Mouse (Mus musculus) heart, embryonic 12.5 days (tissue): ENCODE measurements around the gene Dusp8. TPM values are rescaled to one million over a fixed set of nuclear protein-coding genes. Genes with fewer than 3 reads are reported as not detected.

Experiments used
- ATAC-seq: fragments of 200-750 bp; cut with Nextera tagmentation; 2 replicates; pipeline ENCODE4 v1.8.0; 2017; ENCODE audit warnings: moderate TSS enrichment, moderate library complexity; ENCODE audit not compliant: insufficient number of reproducible peaks, low FRiP score
- H3K27ac ChIP-seq: fragments of 300-500 bp; sonication (generic); 2 replicates; pipeline ENCODE4 v1.5.1; 2016; ENCODE audit warnings: mild to moderate bottlenecking, moderate library complexity; ENCODE audit not compliant: poor library complexity, severe bottlenecking
- H3K27me3 ChIP-seq: fragments of 300-500 bp; sonication (generic); replicated peaks from 2 replicates; pipeline ENCODE4 v1.6.1; 2016; ENCODE audit warnings: mild to moderate bottlenecking, moderate library complexity
- H3K36me3 ChIP-seq: fragments of 300-500 bp; sonication (generic); 2 replicates; pipeline ENCODE4 v1.6.1; 2016; ENCODE audit warnings: mild to moderate bottlenecking, moderate library complexity
- H3K4me1 ChIP-seq: fragments of 300-500 bp; sonication (generic); replicated peaks from 2 replicates; pipeline ENCODE4 v1.6.1; 2016; ENCODE audit warnings: mild to moderate bottlenecking
- H3K4me2 ChIP-seq: fragments of 300-500 bp; sonication (generic); 2 replicates; pipeline ENCODE4 v1.6.1; 2016; ENCODE audit warnings: mild to moderate bottlenecking, moderate library complexity
- H3K4me3 ChIP-seq: fragments of 300-500 bp; sonication (generic); 2 replicates; pipeline ENCODE4 v1.5.1; 2016; ENCODE audit warnings: mild to moderate bottlenecking
- H3K9ac ChIP-seq: fragments of 300-500 bp; sonication (generic); 2 replicates; pipeline ENCODE4 v1.6.1; 2016; ENCODE audit warnings: mild to moderate bottlenecking, moderate library complexity
- H3K9me3 ChIP-seq: fragments of 300-500 bp; sonication (generic); replicated peaks from 2 replicates; pipeline ENCODE4 v1.6.1; 2016; ENCODE audit warnings: mild to moderate bottlenecking, moderate library complexity
- WGBS: fragments of 180-500 bp; shearing (Covaris S2); methylation state at CpG from one replicate; pipeline ENCODE4 v1.1.7; 2016; 5-methylcytosine and 5-hydroxymethylcytosine counted together
- polyA plus RNA-seq: library from polyadenylated mRNA; unstranded; fragments of >200 nt; fragmentation: Nextera tagmentation; extraction: Ambion mirVana; gene quantifications from 2 replicates; pipeline ENCODE4 v1.2.1, GENCODE M21; 2016

Dusp8 gene
- polyA plus RNA-seq, 1 experiment from 2014 or later, result 17.8 TPM

DNA sequence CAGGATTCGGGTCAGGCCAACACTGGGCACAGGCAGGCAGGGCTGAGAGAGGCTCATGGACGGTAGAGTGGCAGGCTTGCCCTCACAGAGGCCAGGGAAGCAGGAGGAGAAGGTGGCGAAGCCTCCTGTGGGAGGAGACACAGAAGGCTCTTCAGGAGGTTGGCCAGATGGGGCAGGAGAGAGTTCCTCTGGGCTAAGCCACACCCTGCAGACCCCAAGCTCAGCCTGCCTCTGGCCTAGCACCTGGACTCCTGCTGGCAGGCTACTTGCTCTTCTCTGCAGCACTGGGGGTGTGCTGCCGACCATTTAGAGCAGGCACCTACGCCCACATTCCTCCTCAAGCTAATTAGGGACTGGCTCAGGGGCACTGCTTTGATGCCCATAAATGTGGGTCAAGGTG is 11.2 kb downstream of the Dusp8 start:
- ATAC-seq, result no peak
- WGBS, result 28% methylated on average over 5 of the region's 5 CpGs
- Histone ChIP-seq H3K27ac (peak overlapping the region; percentile 74), H3K4me1 (peaks cover 66% of the 10 kb centered on the region), H3K9ac (0 out of 2 replicates have a peak overlapping the region, but pooled peaks have one; percentile 31), H3K4me3 (no peak overlapping the region), H3K9me3 (no peaks in the 10 kb centered on the region), H3K27me3 (peaks cover 50% of the 10 kb centered on the region), H3K36me3 (peaks cover 75% of the 10 kb centered on the region), H3K4me2 (0 out of 2 replicates have a peak overlapping the region, but pooled peaks have one; percentile 11)

DNA sequence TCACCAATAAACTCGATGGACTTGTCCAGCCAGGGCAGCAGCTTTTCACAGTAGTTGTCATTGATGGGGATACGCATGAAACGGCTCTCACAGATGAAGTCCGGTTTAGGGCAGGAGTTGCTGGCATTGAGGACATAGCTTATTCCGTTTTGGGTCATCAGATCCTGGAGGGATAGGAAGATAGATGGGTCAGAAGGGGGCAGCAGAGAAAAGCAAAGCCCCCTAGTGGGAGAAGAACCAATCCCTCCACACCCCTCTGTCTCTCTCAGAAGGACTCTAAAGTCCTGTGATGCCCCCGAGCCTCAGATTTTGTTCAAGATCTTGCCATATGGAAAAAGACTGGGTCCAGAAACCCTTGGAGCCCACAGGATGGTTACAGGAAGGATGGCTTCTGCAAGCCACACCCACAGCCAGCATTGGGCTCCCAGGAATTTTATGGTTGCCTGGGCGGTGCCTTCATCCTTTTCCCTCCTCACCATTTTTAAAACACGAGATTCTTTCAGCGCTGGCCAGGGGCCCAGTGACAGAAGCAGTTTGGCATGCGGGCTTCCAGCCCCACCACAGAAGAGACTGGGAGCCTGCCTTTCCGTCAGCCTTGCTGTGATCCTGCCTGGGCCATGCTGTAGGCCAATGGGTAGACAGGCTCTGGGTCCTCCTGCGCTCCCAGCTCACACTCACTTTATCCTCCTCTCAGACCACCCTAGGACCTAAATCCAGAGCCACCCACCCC is 11.9 kb downstream of the Dusp8 start:
- 33% methylated on average over 12 of the region's 12 CpGs for WGBS

DNA sequence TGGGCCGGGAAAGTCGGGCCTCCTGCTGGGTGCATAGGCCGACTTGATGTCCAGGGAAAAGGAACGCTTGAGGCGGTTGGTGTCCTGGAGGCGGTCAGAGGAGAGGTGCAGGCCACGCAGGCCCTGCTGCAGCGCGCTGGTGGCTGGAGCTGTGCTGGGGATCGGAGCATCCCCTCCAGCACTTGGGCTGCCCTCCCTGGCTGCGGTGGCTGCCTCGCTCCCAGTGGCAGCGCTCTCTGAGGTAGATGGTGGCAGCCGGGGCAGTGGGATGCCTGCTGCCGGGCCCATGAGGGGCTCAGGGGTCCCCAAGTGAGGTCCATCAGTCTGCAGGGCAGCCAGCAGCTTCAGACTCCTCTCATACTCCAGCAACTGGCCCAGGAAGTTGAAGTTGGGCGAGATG is 13.0 kb downstream of the Dusp8 start:
- no peak for ATAC-seq
- 47% methylated on average over 16 of the region's 16 CpGs for WGBS
- Histone ChIP-seq H3K4me3 (0 out of 2 replicates have a peak overlapping the region, but pooled peaks have one; percentile 14), H3K9me3 (no peaks in the 10 kb centered on the region), H3K9ac (no peak overlapping the region; the same call in 1 of the 2 replicates), H3K27ac (no peak overlapping the region), H3K36me3 (peaks cover 76% of the 10 kb centered on the region), H3K27me3 (peaks cover 52% of the 10 kb centered on the region), H3K4me2 (peak overlapping the region; percentile 44; the same call in 1 of the 2 replicates), H3K4me1 (peaks cover 52% of the 10 kb centered on the region)

More for the DNA sequence above, 11.9 kb downstream of the Dusp8 start:
- peaks cover 60% of the 10 kb centered on the region for H3K4me1 ChIP-seq
- no peak overlapping the region for H3K4me3 ChIP-seq
- H3K27ac ChIP-seq, result peak overlapping the region; percentile 74
- H3K9me3 ChIP-seq, result no peaks in the 10 kb centered on the region
- no peak; the same call in 1 of the 2 replicates for ATAC-seq
- H3K36me3 ChIP-seq, result peaks cover 82% of the 10 kb centered on the region
- H3K9ac ChIP-seq, result 0 out of 2 replicates have a peak overlapping the region, but pooled peaks have one; percentile 31
- H3K4me2 ChIP-seq, result 0 out of 2 replicates have a peak overlapping the region, but pooled peaks have one; percentile 11
- H3K27me3 ChIP-seq, result peaks cover 52% of the 10 kb centered on the region

DNA sequence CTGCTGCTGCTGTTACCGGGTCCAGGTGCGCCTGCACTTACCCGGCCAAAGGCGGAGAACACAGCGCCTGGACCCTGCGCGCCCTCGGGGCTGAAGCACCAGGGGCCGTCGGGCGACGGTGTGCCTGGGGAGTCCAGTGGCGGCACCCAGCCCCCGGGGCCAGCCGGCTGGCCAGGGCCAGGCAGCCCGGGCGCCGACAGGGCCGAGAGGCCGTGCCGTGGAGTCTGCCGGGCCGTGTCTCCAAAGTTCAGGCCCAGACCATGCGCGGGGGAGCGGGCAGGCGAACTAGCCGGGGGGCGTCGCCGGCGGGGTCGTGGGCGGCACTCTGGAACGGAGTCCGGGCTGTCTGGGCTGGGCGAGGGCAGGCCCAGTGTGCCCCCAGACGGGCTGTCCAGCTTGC is 13.5 kb downstream of the Dusp8 start:
- peaks cover 72% of the 10 kb centered on the region for H3K36me3 ChIP-seq
- peaks cover 52% of the 10 kb centered on the region for H3K4me1 ChIP-seq
- H3K9ac ChIP-seq, result no peak overlapping the region; the same call in 1 of the 2 replicates
- peak overlapping the region; percentile 44 for H3K4me2 ChIP-seq
- 15% methylated on average over 35 of the region's 38 CpGs for WGBS
- no peak for ATAC-seq
- no peak overlapping the region for H3K27ac ChIP-seq
- H3K9me3 ChIP-seq, result no peaks in the 10 kb centered on the region
- peaks cover 52% of the 10 kb centered on the region for H3K27me3 ChIP-seq
- peak overlapping the region; percentile 14; the same call in 1 of the 2 replicates for H3K4me3 ChIP-seq

DNA sequence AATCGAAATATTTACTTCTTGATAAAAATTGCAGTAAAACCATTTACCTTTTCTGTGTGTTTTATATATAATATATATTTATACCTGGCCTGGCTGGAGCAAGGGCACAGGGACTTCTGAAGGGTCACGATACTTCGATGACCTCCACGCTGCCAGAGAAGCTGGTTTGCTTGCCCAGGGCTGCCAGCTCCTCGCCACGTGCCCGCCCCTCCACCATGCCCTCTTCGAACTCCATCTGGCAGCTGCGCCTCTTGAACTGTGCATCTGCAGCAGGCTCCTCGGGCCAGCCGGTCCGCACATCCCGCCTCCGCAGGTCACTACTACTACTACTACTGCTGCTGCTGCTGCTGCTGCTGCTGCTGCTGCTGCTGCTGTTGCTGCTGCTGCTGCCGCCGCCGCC is 13.9 kb downstream of the Dusp8 start:
- WGBS, result 54% methylated on average over 14 of the region's 17 CpGs
- Histone ChIP-seq H3K4me1 (peaks cover 52% of the 10 kb centered on the region), H3K4me2 (peak overlapping the region; percentile 44), H3K36me3 (peaks cover 67% of the 10 kb centered on the region), H3K27ac (no peak overlapping the region), H3K4me3 (peak overlapping the region; percentile 14; the same call in 1 of the 2 replicates), H3K9me3 (no peaks in the 10 kb centered on the region), H3K27me3 (peaks cover 48% of the 10 kb centered on the region), H3K9ac (no peak overlapping the region; the same call in 1 of the 2 replicates)
- no peak for ATAC-seq

DNA sequence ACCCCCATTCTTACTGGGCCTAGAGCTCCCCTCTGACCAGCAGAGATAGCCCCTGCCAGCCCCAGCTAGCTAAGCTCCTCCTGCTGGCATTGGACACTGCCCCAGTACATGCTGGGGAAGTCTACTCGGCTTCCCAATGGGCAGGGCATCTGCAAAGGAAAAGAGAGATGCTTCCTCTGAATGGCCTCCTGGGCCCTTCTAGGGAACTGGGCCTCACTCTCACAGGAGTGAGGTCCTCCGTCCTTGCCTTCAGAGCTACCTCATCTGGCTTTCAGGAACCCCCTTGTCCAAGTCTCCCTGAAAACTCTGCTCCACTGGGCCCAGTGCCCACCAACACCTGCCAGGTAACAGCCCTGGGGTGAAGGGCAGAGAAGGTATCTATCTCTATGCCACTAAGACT is 14.8 kb downstream of the Dusp8 start:
- Histone ChIP-seq H3K4me3 (no peak overlapping the region), H3K4me1 (peaks cover 45% of the 10 kb centered on the region), H3K9ac (no peak overlapping the region), H3K27ac (no peak overlapping the region), H3K9me3 (no peaks in the 10 kb centered on the region), H3K4me2 (no peak overlapping the region), H3K27me3 (peaks cover 45% of the 10 kb centered on the region), H3K36me3 (peaks cover 59% of the 10 kb centered on the region)
- WGBS, result 79% methylated on average over 2 of the region's 2 CpGs
- no peak for ATAC-seq

DNA sequence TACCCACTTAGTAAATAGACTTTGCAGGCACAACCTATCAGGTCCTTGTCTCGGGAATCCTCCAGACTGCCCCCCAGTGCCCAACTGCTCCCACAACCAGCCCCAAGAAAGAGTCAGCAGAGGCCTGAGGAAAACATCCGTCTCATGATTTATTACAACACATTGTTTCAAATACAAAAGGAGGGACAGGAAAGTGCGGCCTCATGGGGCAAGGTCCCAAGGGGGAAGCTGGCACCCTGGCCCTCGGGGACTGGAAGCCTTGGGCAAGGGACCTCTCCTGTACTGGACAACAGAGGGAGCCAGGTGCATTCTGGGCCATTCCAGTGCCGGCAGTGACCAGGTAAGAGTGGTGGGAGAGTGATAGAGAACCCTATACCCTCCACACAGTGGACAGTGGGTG is 16.3 kb downstream of the Dusp8 start:
- Histone ChIP-seq H3K9ac (no peak overlapping the region), H3K4me2 (no peak overlapping the region), H3K4me1 (peaks cover 30% of the 10 kb centered on the region), H3K9me3 (no peaks in the 10 kb centered on the region), H3K36me3 (peaks cover 51% of the 10 kb centered on the region), H3K27me3 (peaks cover 60% of the 10 kb centered on the region), H3K27ac (no peak overlapping the region), H3K4me3 (no peak overlapping the region)
- ATAC-seq, result 0 out of 2 replicates have a peak, but pooled peaks have one; percentile 13
- WGBS, result 68% methylated on average over 5 of the region's 5 CpGs

DNA sequence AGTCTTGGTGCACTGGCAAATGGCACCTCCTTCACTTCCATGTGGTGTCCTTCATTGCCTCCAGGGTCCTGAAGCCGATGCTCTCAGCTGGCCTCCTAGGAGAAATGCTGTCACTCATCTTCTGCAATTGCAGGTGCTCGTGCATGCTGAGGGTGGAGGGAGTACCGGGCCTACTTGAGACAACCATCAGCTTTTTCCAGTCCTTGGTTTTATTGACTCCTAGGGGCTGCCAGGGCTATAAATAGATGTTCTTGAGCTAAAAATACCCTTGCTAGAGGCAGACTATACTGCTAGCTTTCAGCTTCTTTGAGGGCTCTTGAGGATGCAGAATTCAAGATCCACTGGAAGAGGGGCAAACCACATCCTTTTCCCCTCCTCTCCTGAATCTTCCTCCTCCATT is 18.5 kb downstream of the Dusp8 start:
- 43% methylated on average over 3 of the region's 3 CpGs for WGBS
- peak overlapping the region; percentile 10; the same call in 1 of the 2 replicates for H3K27ac ChIP-seq
- peaks cover 18% of the 10 kb centered on the region for H3K4me1 ChIP-seq
- H3K9me3 ChIP-seq, result no peaks in the 10 kb centered on the region
- no peak overlapping the region for H3K4me3 ChIP-seq
- peaks cover 44% of the 10 kb centered on the region for H3K27me3 ChIP-seq
- H3K9ac ChIP-seq, result no peak overlapping the region
- H3K36me3 ChIP-seq, result peaks cover 30% of the 10 kb centered on the region
- no peak overlapping the region; the same call in 1 of the 2 replicates for H3K4me2 ChIP-seq
- no peak for ATAC-seq

DNA sequence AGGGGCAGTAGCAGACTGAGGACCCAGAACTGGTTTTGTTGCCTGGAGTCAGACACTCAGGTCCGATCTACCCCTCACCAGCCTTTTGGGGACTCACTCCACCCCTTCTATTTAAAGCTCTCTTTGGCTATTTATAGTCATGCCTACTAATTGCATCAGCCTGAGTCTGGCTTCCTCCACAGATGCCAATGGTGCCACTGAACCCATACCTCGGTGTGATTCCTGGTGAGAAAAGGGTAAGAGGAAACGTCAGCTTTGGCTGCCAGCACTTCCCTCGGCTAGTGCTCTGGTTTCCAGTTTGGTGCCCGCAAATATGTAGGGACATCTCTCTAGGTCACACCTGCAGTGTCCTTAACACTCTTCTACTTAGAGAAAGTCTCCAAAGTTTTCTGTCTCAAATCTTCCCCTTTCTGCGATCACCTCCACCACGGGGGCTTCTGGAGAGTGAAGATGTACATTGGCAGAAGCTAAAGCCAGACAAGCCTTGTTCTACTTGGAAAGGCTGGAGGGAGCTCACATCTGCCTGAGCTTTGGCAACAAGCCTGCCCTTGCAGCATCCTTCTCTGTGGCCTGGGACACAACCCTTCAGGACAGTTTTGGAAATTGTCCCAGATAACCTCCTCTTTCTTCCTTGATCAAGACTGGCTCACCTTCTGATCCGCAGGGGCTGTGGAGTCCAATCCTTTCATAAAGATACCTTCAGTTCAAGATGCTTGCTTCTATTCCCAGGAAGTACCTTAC is 21.3 kb downstream of the Dusp8 start:
- no peak overlapping the region for H3K4me2 ChIP-seq
- no peaks in the 10 kb centered on the region for H3K9me3 ChIP-seq
- H3K36me3 ChIP-seq, result peaks cover 8% of the 10 kb centered on the region
- no peak overlapping the region for H3K27ac ChIP-seq
- H3K9ac ChIP-seq, result no peak overlapping the region
- peaks cover 19% of the 10 kb centered on the region for H3K4me1 ChIP-seq
- peaks cover 40% of the 10 kb centered on the region for H3K27me3 ChIP-seq
- no peak for ATAC-seq
- WGBS, result 57% methylated on average over 8 of the region's 8 CpGs
- H3K4me3 ChIP-seq, result no peak overlapping the region

DNA sequence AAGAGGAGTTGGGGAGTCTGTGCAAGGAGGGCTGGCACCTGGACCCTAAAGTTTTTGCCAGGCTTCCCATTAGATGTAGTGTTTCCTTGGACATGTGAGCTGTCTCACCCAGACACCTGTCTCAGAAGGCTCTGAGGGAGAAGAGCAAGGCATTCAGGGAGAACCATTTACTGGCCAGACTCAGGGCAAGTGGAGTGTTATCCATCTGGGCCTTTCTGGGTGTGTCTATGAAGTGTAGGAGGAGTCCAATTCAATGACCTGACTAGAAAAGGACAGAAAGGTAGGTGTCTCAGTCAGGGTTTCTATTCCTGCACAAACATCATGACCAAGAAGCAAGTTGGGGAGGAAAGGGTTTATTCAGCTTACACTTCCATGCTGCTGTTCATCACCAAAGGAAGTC is 23.9 kb downstream of the Dusp8 start:
- Histone ChIP-seq H3K36me3 (no peaks in the 10 kb centered on the region), H3K9ac (no peak overlapping the region), H3K9me3 (no peaks in the 10 kb centered on the region), H3K27me3 (peaks cover 46% of the 10 kb centered on the region), H3K4me2 (no peak overlapping the region), H3K4me3 (no peak overlapping the region), H3K27ac (no peak overlapping the region), H3K4me1 (peaks cover 9% of the 10 kb centered on the region)
- no peak for ATAC-seq

DNA sequence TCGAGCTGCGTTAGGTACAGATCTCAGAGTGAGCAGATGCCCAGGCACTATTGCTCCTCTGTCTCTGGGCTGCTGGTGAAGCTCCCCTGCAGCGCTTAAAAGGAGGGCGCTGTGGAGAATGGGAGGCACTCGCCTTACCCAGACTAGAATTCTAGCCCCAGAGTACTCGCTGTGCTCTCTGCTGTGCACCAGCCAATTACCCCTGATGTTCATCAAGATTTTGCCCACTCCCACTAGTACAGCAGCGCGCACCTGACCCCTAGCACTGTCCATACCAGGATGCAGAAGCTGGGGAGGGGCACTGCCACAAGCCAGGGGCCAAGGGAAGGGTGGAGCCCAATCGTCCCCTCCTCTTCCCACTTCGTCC is 24.4 kb downstream of the Dusp8 start:
- H3K4me2 ChIP-seq, result peak overlapping the region; percentile 56
- H3K4me1 ChIP-seq, result 0 out of 2 replicates have a peak, but pooled peaks cover 8% of the 10 kb centered on the region
- peaks cover 46% of the 10 kb centered on the region for H3K27me3 ChIP-seq
- no peak overlapping the region for H3K4me3 ChIP-seq
- no peak overlapping the region; the same call in 1 of the 2 replicates for H3K9ac ChIP-seq
- 8% methylated on average over 9 of the region's 10 CpGs for WGBS
- no peak overlapping the region for H3K27ac ChIP-seq
- 0 out of 2 replicates have a peak, but pooled peaks have one; percentile 45 for ATAC-seq
- H3K36me3 ChIP-seq, result no peaks in the 10 kb centered on the region
- no peaks in the 10 kb centered on the region for H3K9me3 ChIP-seq
